Mouse (Mus musculus) embryonic facial prominence, embryonic 13.5 days (tissue): ENCODE measurements around the gene Ap3b1. TPM values are rescaled to one million over a fixed set of nuclear protein-coding genes. Genes with fewer than 3 reads are reported as not detected.

Experiments used
- ATAC-seq: fragments of 200-750 bp; cut with Nextera tagmentation; 2 replicates; pipeline ENCODE4 v1.8.0; 2017; ENCODE audit warnings: low read depth; ENCODE audit not compliant: insufficient number of reproducible peaks, insufficient read depth, low FRiP score, low TSS enrichment
- H3K27ac ChIP-seq: fragments of 300-500 bp; sonication (generic); 2 replicates; pipeline ENCODE4 v1.5.1; 2015; ENCODE audit warnings: moderate library complexity, mild to moderate bottlenecking, inconsistent platforms
- H3K27me3 ChIP-seq: fragments of 300-500 bp; sonication (generic); 2 replicates; pipeline ENCODE4 v1.6.1; 2015; ENCODE audit warnings: mild to moderate bottlenecking, inconsistent platforms
- H3K36me3 ChIP-seq: fragments of 300-500 bp; sonication (generic); 2 replicates; pipeline ENCODE4 v1.6.1; 2015; ENCODE audit warnings: mild to moderate bottlenecking, inconsistent platforms
- H3K4me1 ChIP-seq: fragments of 300-500 bp; sonication (generic); 2 replicates; pipeline ENCODE4 v1.6.1; 2015; ENCODE audit warnings: inconsistent platforms
- H3K4me2 ChIP-seq: fragments of 300-500 bp; sonication (generic); 2 replicates; pipeline ENCODE4 v1.6.1; 2015; ENCODE audit warnings: moderate library complexity, mild to moderate bottlenecking, inconsistent platforms
- H3K4me3 ChIP-seq: fragments of 300-500 bp; sonication (generic); 2 replicates; pipeline ENCODE4 v1.5.1; 2015; ENCODE audit warnings: mild to moderate bottlenecking, inconsistent platforms
- H3K9ac ChIP-seq: fragments of 300-500 bp; sonication (generic); 2 replicates; pipeline ENCODE4 v1.6.1; 2015; ENCODE audit warnings: mild to moderate bottlenecking, inconsistent platforms
- H3K9me3 ChIP-seq: fragments of 300-500 bp; sonication (generic); 2 replicates; pipeline ENCODE4 v1.6.1; 2016; ENCODE audit warnings: inconsistent platforms
- WGBS: fragments of 180-500 bp; shearing (Covaris S2); methylation state at CpG from one replicate; pipeline ENCODE4 v1.1.7; 2015; ENCODE audit warnings: mixed read lengths; 5-methylcytosine and 5-hydroxymethylcytosine counted together
- polyA plus RNA-seq: library from polyadenylated mRNA; unstranded; fragments of >200 nt; fragmentation: Nextera tagmentation; extraction: Ambion mirVana; gene quantifications from 2 replicates; pipeline ENCODE4 v1.2.1, GENCODE M21; 2015

The Ap3b1 gene
- polyA plus RNA-seq, 1 experiment from 2014 or later: 45.7 TPM

GRCm38 (mm10) chr13:94400465-94400864 lies 41.7 kb downstream of the Ap3b1 start:
- whole genome bisulfite sequencing: 89% methylated on average over 8 of the region's 8 CpGs
- no peak overlapping the region for H3K4me2 ChIP-seq
- no peak for ATAC-seq
- no peak overlapping the region for H3K4me3 ChIP-seq
- H3K4me1 ChIP-seq: no peaks in the 10 kb centered on the region
- H3K9ac ChIP-seq: no peak overlapping the region
- H3K27me3 ChIP-seq: no peaks in the 10 kb centered on the region
- H3K36me3 ChIP-seq: peaks cover 41% of the 10 kb centered on the region
- H3K9me3 ChIP-seq: no peaks in the 10 kb centered on the region
- no peak overlapping the region for H3K27ac ChIP-seq

- 88% methylated on average over 5 of the region's 5 CpGs for WGBS
- Histone ChIP-seq H3K4me2 (no peak overlapping the region), H3K9me3 (no peaks in the 10 kb centered on the region), H3K4me3 (no peak overlapping the region), H3K27me3 (no peaks in the 10 kb centered on the region), H3K36me3 (peaks cover 7% of the 10 kb centered on the region; the same call in 1 of the 2 replicates), H3K27ac (no peak overlapping the region), H3K4me1 (no peaks in the 10 kb centered on the region), H3K9ac (no peak overlapping the region)
- no peak for ATAC-seq
Measured at GRCm38 (mm10) chr13:94423600-94423999, 64.8 kb downstream of the Ap3b1 start.

- Histone ChIP-seq H3K4me3 (no peak overlapping the region), H3K27ac (no peak overlapping the region), H3K4me1 (0 out of 2 replicates have a peak, but pooled peaks cover 3% of the 10 kb centered on the region), H3K9ac (no peak overlapping the region), H3K9me3 (no peaks in the 10 kb centered on the region), H3K4me2 (no peak overlapping the region), H3K36me3 (peaks cover 24% of the 10 kb centered on the region), H3K27me3 (no peaks in the 10 kb centered on the region)
- WGBS: 84% methylated on average over 2 of the region's 2 CpGs
- ATAC-seq: no peak
Measured at GRCm38 (mm10) chr13:94429567-94429966, 70.8 kb downstream of the Ap3b1 start.

GRCm38 (mm10) chr13:94439386-94439785 lies 80.6 kb downstream of the Ap3b1 start:
- no peak overlapping the region for H3K27ac ChIP-seq
- H3K36me3 ChIP-seq: peaks cover 17% of the 10 kb centered on the region
- H3K4me2 ChIP-seq: no peak overlapping the region
- H3K4me1 ChIP-seq: peaks cover 10% of the 10 kb centered on the region
- no peak for ATAC-seq
- no peak overlapping the region for H3K9ac ChIP-seq
- WGBS: 52% methylated on average over 5 of the region's 5 CpGs
- no peak overlapping the region for H3K4me3 ChIP-seq
- no peaks in the 10 kb centered on the region for H3K27me3 ChIP-seq
- H3K9me3 ChIP-seq: no peaks in the 10 kb centered on the region

GRCm38 (mm10) chr13:94441199-94441598 lies 82.4 kb downstream of the Ap3b1 start:
- H3K36me3 ChIP-seq: peaks cover 20% of the 10 kb centered on the region
- 80% methylated on average over 4 of the region's 4 CpGs for WGBS
- no peak overlapping the region for H3K9ac ChIP-seq
- H3K4me1 ChIP-seq: peaks cover 10% of the 10 kb centered on the region
- ATAC-seq: no peak
- no peak overlapping the region for H3K4me3 ChIP-seq
- H3K4me2 ChIP-seq: no peak overlapping the region
- H3K27me3 ChIP-seq: no peaks in the 10 kb centered on the region
- no peaks in the 10 kb centered on the region for H3K9me3 ChIP-seq
- no peak overlapping the region for H3K27ac ChIP-seq

GRCm38 (mm10) chr13:94443411-94443810 lies 84.7 kb downstream of the Ap3b1 start:
- 77% methylated on average over 3 of the region's 3 CpGs for WGBS
- peaks cover 10% of the 10 kb centered on the region for H3K4me1 ChIP-seq
- H3K4me2 ChIP-seq: no peak overlapping the region
- ATAC-seq: no peak
- H3K27me3 ChIP-seq: no peaks in the 10 kb centered on the region
- no peak overlapping the region for H3K9ac ChIP-seq
- no peak overlapping the region for H3K4me3 ChIP-seq
- peaks cover 25% of the 10 kb centered on the region for H3K36me3 ChIP-seq
- H3K9me3 ChIP-seq: no peaks in the 10 kb centered on the region
- H3K27ac ChIP-seq: no peak overlapping the region

GRCm38 (mm10) chr13:94445103-94445502 lies 86.3 kb downstream of the Ap3b1 start:
- Histone ChIP-seq H3K4me2 (no peak overlapping the region), H3K4me1 (peaks cover 6% of the 10 kb centered on the region), H3K9ac (no peak overlapping the region), H3K9me3 (no peaks in the 10 kb centered on the region), H3K27me3 (no peaks in the 10 kb centered on the region), H3K4me3 (no peak overlapping the region), H3K36me3 (peaks cover 37% of the 10 kb centered on the region), H3K27ac (no peak overlapping the region)
- ATAC-seq: no peak
- 93% methylated on average over 5 of the region's 5 CpGs for WGBS

- H3K4me1 ChIP-seq: no peaks in the 10 kb centered on the region
- peaks cover 33% of the 10 kb centered on the region for H3K36me3 ChIP-seq
- no peaks in the 10 kb centered on the region for H3K9me3 ChIP-seq
- no peak for ATAC-seq
- no peak overlapping the region for H3K9ac ChIP-seq
- 38% methylated on average over 4 of the region's 4 CpGs for WGBS
- no peak overlapping the region for H3K4me2 ChIP-seq
- H3K27me3 ChIP-seq: no peaks in the 10 kb centered on the region
- H3K4me3 ChIP-seq: no peak overlapping the region
- H3K27ac ChIP-seq: no peak overlapping the region
Measured at GRCm38 (mm10) chr13:94447003-94447402, 88.2 kb downstream of the Ap3b1 start.

GRCm38 (mm10) chr13:94449593-94449992 lies 90.8 kb downstream of the Ap3b1 start:
- H3K4me2 ChIP-seq: no peak overlapping the region
- H3K9me3 ChIP-seq: no peaks in the 10 kb centered on the region
- 71% methylated on average over 7 of the region's 7 CpGs for WGBS
- no peak overlapping the region for H3K9ac ChIP-seq
- no peak overlapping the region for H3K27ac ChIP-seq
- H3K4me1 ChIP-seq: no peaks in the 10 kb centered on the region
- no peak for ATAC-seq
- peaks cover 33% of the 10 kb centered on the region for H3K36me3 ChIP-seq
- H3K4me3 ChIP-seq: no peak overlapping the region
- H3K27me3 ChIP-seq: no peaks in the 10 kb centered on the region

GRCm38 (mm10) chr13:94451229-94451628 lies 92.5 kb downstream of the Ap3b1 start:
- no peak overlapping the region for H3K4me3 ChIP-seq
- WGBS: 51% methylated on average over 6 of the region's 6 CpGs
- ATAC-seq: no peak
- peaks cover 32% of the 10 kb centered on the region for H3K36me3 ChIP-seq
- H3K4me2 ChIP-seq: no peak overlapping the region
- no peak overlapping the region for H3K27ac ChIP-seq
- H3K9ac ChIP-seq: no peak overlapping the region
- no peaks in the 10 kb centered on the region for H3K4me1 ChIP-seq
- no peaks in the 10 kb centered on the region for H3K27me3 ChIP-seq
- H3K9me3 ChIP-seq: no peaks in the 10 kb centered on the region

GRCm38 (mm10) chr13:94454131-94454530 lies 95.4 kb downstream of the Ap3b1 start:
- Histone ChIP-seq H3K27me3 (no peaks in the 10 kb centered on the region), H3K4me2 (no peak overlapping the region), H3K27ac (no peak overlapping the region), H3K4me1 (no peaks in the 10 kb centered on the region), H3K36me3 (peaks cover 32% of the 10 kb centered on the region), H3K9ac (no peak overlapping the region), H3K4me3 (no peak overlapping the region), H3K9me3 (no peaks in the 10 kb centered on the region)
- ATAC-seq: no peak
- 90% methylated on average over 12 of the region's 12 CpGs for WGBS

- ATAC-seq: no peak
- WGBS: 77% methylated on average over 4 of the region's 4 CpGs
- H3K4me1 ChIP-seq: no peaks in the 10 kb centered on the region
- peaks cover 32% of the 10 kb centered on the region for H3K36me3 ChIP-seq
- no peak overlapping the region for H3K4me2 ChIP-seq
- H3K27me3 ChIP-seq: no peaks in the 10 kb centered on the region
- no peak overlapping the region for H3K4me3 ChIP-seq
- H3K9ac ChIP-seq: no peak overlapping the region
- H3K27ac ChIP-seq: no peak overlapping the region
- H3K9me3 ChIP-seq: no peaks in the 10 kb centered on the region
Measured at GRCm38 (mm10) chr13:94459143-94459542, 100.4 kb downstream of the Ap3b1 start.

GRCm38 (mm10) chr13:94464221-94464620 lies 105.5 kb downstream of the Ap3b1 start:
- H3K27me3 ChIP-seq: no peaks in the 10 kb centered on the region
- H3K36me3 ChIP-seq: peaks cover 17% of the 10 kb centered on the region
- no peak for ATAC-seq
- H3K9me3 ChIP-seq: no peaks in the 10 kb centered on the region
- H3K4me1 ChIP-seq: no peaks in the 10 kb centered on the region
- H3K9ac ChIP-seq: no peak overlapping the region
- no peak overlapping the region for H3K4me2 ChIP-seq
- WGBS: 30% methylated on average over 2 of the region's 2 CpGs
- H3K27ac ChIP-seq: no peak overlapping the region
- no peak overlapping the region for H3K4me3 ChIP-seq
